Mouse (Mus musculus) ES-E14 (cell line): ENCODE results near the gene Gm38119. TPM values are rescaled to one million over a fixed set of nuclear protein-coding genes. Genes with fewer than 3 reads are reported as not detected.
A peak's percentile ranks its signal among the peaks of the same experiment; 100 is the strongest.

Experiments used
- DNase-seq: peaks from one replicate; pipeline ENCODE4 v3.0.0-alpha.2; 2013; ENCODE audit warnings: low read depth, low spot score
- H3K27ac ChIP-seq: 2 replicates; pipeline ENCODE4 v1.5.1; 2012; ENCODE audit warnings: low read depth, mild to moderate bottlenecking, low read length, moderate library complexity, mixed read lengths; ENCODE audit not compliant: poor library complexity, insufficient read depth, severe bottlenecking
- H3K36me3 ChIP-seq: 2 replicates; pipeline ENCODE4 v1.6.1; 2012; ENCODE audit warnings: mild to moderate bottlenecking, low read length, moderate library complexity, mixed read lengths; ENCODE audit not compliant: control insufficient read depth, poor library complexity, insufficient read depth, severe bottlenecking
- H3K4me1 ChIP-seq, 2 experiments: fragments of 150-350 bp in 1 of 2; sonication (generic) in 1 of 2; 2 replicates each; pipeline ENCODE4 v1.6.1; 2012; ENCODE audit warnings: low read length in 2 of 2, mild to moderate bottlenecking in 1 of 2, mixed read lengths in 1 of 2; ENCODE audit not compliant: control insufficient read depth in 2 of 2, insufficient read depth in 2 of 2, poor library complexity in 1 of 2
- H3K4me3 ChIP-seq, 2 experiments: fragments of 150-350 bp in 1 of 2; sonication (generic) in 1 of 2; 2 replicates each; pipeline ENCODE4 v1.5.1; 2012; ENCODE audit warnings: low read length in 2 of 2, low read depth in 1 of 2, mild to moderate bottlenecking in 1 of 2, mixed read lengths in 1 of 2; ENCODE audit not compliant: insufficient read depth in 1 of 2, poor library complexity in 1 of 2, severe bottlenecking in 1 of 2
- H3K9ac ChIP-seq: 2 replicates; pipeline ENCODE4 v1.6.1; 2012; ENCODE audit warnings: low read depth, mild to moderate bottlenecking, low read length, mixed read lengths; ENCODE audit not compliant: poor library complexity, insufficient read depth, severe bottlenecking
- H3K9me3 ChIP-seq: fragments of 150-350 bp; sonication (generic); 2 replicates; pipeline ENCODE4 v1.6.1; 2012; ENCODE audit warnings: low read depth, mild to moderate bottlenecking, low read length; ENCODE audit not compliant: control insufficient read depth, insufficient read depth
- CHD2 ChIP-seq: IDR thresholded peaks from 2 replicates; pipeline ENCODE4 v1.6.1; 2014; ENCODE audit warnings: mild to moderate bottlenecking, low read depth, low read length, inconsistent platforms
- HCFC1 ChIP-seq: IDR thresholded peaks from 2 replicates; pipeline ENCODE4 v1.6.1; 2012; ENCODE audit warnings: low read length, inconsistent platforms, borderline replicate concordance; ENCODE audit not compliant: insufficient read depth
- MAFK ChIP-seq: IDR thresholded peaks from 2 replicates; pipeline ENCODE4 v1.6.1; 2014; ENCODE audit warnings: mild to moderate bottlenecking, low read depth, low read length, inconsistent platforms; ENCODE audit not compliant: insufficient read depth
- ZC3H11A ChIP-seq: IDR thresholded peaks from 2 replicates; pipeline ENCODE4 v1.6.1; 2012; ENCODE audit warnings: low read depth, mild to moderate bottlenecking, inconsistent platforms, low read length, borderline replicate concordance
- ZNF384 ChIP-seq: IDR thresholded peaks from 2 replicates; pipeline ENCODE4 v1.6.1; 2012; ENCODE audit warnings: low read depth, low read length, inconsistent platforms
- in situ Hi-C, 2 experiments: fragments of 600-800 bp; cut with MboI; formaldehyde crosslinking; loops; one replicate each; pipeline ENCODE4 v1.15.1; 2025; ENCODE audit warnings: low sequenced_read_pairs in 2 of 2, inconsistent platforms in 1 of 2; ENCODE audit not compliant: unreplicated experiment in 2 of 2
- total RNA-seq: library from RNA; depleted of rRNA; stranded (reverse); fragments of 300-350 nt; gene quantifications from 2 replicates; pipeline ENCODE4 v1.2.3, GENCODE M21; 2012

The Gm38119 gene
- total RNA-seq, 1 experiment: not detected

DNA sequence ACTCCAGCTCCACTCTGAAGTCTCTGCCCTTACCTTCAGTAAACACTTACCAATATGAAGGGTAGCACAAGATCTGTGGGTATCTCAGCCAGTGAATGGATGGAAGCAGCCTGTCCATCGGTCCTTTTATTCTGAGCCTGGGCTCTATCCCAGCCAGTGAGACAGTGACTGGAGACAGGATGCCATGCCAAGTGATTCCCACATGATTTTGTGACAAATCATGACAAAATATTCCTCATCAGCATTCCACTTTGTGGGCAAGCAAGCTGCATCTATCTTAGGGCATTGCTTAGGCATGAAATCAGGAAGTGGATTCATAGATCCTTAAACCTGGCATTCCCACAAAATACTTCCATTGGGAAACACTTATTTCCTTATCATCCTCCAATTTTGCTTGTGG is 13.3 kb upstream of the Gm38119 start, which contains the start of gene Lce1g:
Lce1g (minus strand) TSS at position 101 of the 400 bp plus-strand sequence.
- in situ Hi-C loops: no loop called here
- Histone ChIP-seq H3K4me1 (no peaks in the 10 kb centered on the region), H3K36me3 (no peaks in the 10 kb centered on the region), H3K9ac (no peak within 1 kb of the TSS), H3K4me3 (no peak within 1 kb of the TSS), H3K9me3 (no peaks in the 10 kb centered on the region), H3K27ac (no peak within 1 kb of the TSS)
- no peak for DNase-seq
- TF ChIP-seq MAFK (no peak), ZNF384 (no peak), ZC3H11A (no peak), HCFC1 (no peak), CHD2 (no peak)

DNA sequence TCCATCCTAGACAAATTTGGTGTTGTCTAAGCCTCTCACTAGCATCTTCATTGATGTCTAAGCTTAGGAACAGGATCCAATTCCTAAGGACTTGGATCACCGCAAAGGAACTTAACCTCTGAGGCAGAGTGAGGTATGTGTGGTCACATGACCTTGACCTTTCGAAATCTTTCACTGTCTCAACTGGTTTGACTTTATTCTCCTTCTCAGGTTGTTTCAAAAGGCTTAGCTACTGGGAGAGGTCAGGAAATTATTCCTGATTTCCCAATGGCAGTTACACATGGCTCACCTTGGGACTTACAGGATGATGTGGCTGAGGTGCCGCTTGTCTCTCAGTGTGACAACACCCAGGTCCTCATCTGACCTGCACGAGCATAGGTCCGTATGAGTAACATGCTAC is 16.3 kb downstream of the Gm38119 start:
- Histone ChIP-seq H3K4me1 (no peaks in the 10 kb centered on the region), H3K36me3 (no peaks in the 10 kb centered on the region), H3K27ac (no peak overlapping the region), H3K9me3 (no peaks in the 10 kb centered on the region), H3K4me3 (no peak overlapping the region), H3K9ac (no peak overlapping the region)
- peak; percentile 8 for DNase-seq
- in situ Hi-C loops: no loop called here
- TF ChIP-seq CHD2 (no peak), ZNF384 (no peak), MAFK (no peak)

DNA sequence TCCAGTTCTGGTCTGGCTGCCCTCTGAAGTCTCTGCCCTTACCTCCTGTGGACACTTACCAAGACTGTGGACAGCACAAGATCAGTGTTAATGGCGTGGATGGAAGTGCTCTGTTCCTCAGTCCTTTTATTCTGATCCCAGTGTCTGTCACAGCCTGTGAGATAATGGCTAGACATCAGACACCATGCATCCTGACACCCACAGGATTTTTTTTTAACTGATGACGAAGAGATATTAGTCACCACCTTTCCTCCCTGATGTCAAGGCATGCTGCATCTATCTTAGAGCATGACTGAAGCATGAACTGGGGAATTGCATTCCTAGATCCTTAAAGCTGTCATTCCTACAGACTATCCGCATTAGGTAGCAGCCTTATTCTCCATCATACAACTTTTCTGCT is 18.6 kb downstream of the Gm38119 start, which contains the start of gene Lce1f:
Lce1f (minus strand) TSS at position 101 of the 400 bp plus-strand sequence.
- in situ Hi-C loops: no loop called here
- Histone ChIP-seq H3K36me3 (no peaks in the 10 kb centered on the region), H3K4me1 (no peaks in the 10 kb centered on the region)

DNA sequence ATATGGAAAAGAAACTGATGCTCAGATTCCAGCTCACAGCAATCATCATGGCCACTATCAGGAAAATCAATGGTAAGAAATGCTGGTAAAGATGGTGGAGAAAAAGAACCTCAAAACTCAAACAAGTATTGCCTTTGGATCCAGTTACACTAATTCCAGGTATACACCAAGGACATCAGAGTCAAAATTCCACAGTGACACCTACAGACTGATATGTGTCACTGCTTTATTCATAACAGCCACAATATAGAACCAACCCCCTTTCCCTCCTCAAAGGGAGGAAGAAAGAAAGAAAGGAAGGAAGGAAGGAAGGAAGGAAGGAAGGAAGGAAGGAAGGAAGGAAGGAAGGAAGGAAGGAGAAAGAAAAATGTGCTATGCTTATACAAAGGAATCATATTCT is 23.8 kb downstream of the Gm38119 start:
- Histone ChIP-seq H3K4me3 (no peak overlapping the region), H3K9ac (no peak overlapping the region), H3K4me1 (no peaks in the 10 kb centered on the region), H3K27ac (no peak overlapping the region), H3K36me3 (no peaks in the 10 kb centered on the region), H3K9me3 (no peaks in the 10 kb centered on the region)
- TF ChIP-seq ZC3H11A (no peak), CHD2 (no peak), MAFK (no peak)
- in situ Hi-C loops: no loop called here
- no peak for DNase-seq

More for the DNA sequence above, 18.6 kb downstream of the Gm38119 start, which contains the start of gene Lce1f:
- Histone ChIP-seq H3K4me3 (no peak within 1 kb of the TSS), H3K9me3 (no peaks in the 10 kb centered on the region), H3K27ac (no peak within 1 kb of the TSS), H3K9ac (no peak within 1 kb of the TSS)
- no peak for TF ChIP-seq ZNF384
- no peak for TF ChIP-seq CHD2
- TF ChIP-seq MAFK: no peak
- no peak for TF ChIP-seq HCFC1
- no peak for TF ChIP-seq ZC3H11A
- DNase-seq: no peak

DNA sequence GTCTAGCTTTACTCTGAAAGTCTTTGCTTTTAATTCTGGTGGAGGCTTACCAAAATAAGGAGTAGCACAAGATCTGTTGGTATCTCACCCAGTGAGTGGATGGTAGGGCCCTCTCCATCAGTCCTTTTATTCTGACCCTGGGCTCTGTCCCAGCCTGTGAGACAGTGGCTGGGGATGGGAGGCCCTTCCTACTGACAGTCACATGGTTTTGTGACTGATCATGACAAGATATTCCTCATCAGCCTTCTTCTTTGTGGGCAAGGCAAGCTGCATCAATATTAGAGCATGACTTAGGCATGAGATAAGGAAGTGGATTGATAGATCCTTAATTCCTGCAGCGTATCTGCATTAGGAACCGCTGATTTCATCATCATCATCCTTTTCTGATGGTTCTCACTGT is 29.9 kb downstream of the Gm38119 start, which contains the start of gene Lce1e:
Lce1e (minus strand) TSS at position 101 of the 400 bp plus-strand sequence.
- in situ Hi-C loops: no loop called here
- TF ChIP-seq ZC3H11A: no peak
- TF ChIP-seq ZNF384: no peak
- TF ChIP-seq MAFK: no peak
- TF ChIP-seq CHD2: no peak
- TF ChIP-seq HCFC1: no peak

More for the DNA sequence above, 29.9 kb downstream of the Gm38119 start, which contains the start of gene Lce1e:
- H3K9me3 ChIP-seq: no peaks in the 10 kb centered on the region
- H3K36me3 ChIP-seq: no peaks in the 10 kb centered on the region
- H3K27ac ChIP-seq: no peak within 1 kb of the TSS
- DNase-seq: no peak
- H3K4me1 ChIP-seq: no peaks in the 10 kb centered on the region
- H3K9ac ChIP-seq: no peak within 1 kb of the TSS
- H3K4me3 ChIP-seq: no peak within 1 kb of the TSS
